Mouse (Mus musculus): Measurements from ENCODE around the gene Ikzf4.
"Not testable (repeated sequence)": the region's sequence is repeated elsewhere in the genome, so short reads cannot be mapped to it uniquely, and the experiment has no call there.

Ikzf4 gene

DNA sequence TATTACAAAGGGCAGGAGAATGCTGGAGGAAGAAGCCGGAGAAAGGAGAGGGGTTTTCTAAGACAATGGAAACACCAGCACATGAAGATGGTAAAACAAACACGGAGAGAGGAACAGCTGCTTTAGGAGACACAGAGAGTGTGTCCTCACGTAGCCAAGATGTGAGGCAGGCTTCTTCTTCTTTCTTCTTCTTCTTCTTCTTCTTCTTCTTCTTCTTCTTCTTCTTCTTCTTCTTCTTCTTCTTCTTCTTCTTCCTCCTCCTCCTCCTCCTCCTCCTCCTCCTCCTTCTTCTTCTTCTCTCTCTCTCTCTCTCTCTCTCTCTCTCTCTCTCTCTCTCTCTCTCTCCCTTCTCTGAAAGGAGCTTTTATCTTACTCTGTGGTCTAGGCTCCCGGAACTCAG is 32.0 kb downstream of the Ikzf4 start:
- in situ Hi-C loops (cut with MboI, MseI) = not testable (repeated sequence)

DNA sequence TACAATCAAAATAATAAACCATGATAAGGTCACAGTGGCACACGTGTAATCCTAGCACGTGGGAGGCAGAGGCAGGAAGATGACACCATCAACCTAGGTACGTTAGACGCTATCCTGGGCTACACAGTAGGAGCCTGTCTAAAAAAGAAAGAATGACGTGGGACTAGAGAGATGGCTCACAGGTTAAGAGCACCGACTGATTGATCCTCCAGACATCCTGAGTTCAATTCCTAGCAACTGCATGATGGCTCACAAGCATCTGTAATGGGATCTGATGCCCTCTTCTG is 32.7 kb downstream of the Ikzf4 start:
- in situ Hi-C loops (cut with MboI, MseI) = no loop called here

DNA sequence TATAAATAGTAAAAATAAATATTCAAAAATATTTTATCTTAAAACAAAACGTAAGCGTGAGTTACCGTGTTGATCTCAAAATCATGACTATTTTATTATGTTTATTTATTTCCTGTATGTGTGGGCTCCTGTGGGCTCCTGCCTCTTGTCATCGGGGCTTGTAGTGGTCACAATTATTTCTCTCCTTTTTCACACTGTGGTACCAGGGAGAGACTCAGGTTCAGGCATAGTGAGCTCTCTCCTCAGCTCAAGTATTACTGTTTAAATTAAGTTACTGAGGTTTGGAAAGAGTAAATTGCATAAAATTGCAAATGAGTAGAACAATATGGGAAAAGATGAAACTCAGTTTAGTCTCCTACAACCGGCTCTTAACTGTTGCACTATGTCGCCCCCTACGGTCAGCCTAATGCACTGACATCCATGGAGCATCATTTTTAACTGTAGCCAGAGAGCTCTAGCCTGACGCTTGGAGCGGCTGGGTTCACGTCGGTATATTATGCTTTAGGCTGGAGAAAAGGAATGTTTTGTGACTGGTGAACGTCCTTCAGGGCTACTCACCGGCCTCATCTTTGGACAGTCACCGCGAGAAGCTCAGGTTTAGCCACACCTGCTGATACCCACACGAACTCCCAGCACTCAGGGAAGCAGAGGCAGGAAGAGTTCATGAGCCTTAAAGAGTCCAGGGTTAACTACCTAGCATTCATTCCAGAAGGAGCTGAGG is 33.2 kb downstream of the Ikzf4 start:
- in situ Hi-C loops (cut with MboI, MseI) = no loop called here

DNA sequence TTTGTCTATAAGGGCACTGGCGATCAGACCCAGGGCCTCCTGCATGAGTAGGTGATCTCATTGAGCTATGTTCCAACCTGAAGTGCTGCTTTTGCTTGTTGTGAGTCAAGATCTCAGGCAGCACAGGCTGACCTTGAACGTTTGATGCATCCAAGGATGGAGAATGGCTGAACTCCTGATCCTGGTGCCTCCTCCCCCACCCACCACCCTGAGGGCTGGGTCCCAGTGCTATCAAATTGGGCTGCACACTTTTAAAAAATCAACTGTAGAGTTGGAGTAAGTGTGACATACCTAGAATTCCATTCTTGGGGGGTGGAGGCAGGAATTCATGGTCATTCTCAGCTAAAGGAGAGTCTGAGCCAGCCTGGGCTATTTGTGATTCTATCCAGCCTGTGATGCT is 39.3 kb downstream of the Ikzf4 start:
- in situ Hi-C loops (cut with MboI, MseI) = no loop called here

DNA sequence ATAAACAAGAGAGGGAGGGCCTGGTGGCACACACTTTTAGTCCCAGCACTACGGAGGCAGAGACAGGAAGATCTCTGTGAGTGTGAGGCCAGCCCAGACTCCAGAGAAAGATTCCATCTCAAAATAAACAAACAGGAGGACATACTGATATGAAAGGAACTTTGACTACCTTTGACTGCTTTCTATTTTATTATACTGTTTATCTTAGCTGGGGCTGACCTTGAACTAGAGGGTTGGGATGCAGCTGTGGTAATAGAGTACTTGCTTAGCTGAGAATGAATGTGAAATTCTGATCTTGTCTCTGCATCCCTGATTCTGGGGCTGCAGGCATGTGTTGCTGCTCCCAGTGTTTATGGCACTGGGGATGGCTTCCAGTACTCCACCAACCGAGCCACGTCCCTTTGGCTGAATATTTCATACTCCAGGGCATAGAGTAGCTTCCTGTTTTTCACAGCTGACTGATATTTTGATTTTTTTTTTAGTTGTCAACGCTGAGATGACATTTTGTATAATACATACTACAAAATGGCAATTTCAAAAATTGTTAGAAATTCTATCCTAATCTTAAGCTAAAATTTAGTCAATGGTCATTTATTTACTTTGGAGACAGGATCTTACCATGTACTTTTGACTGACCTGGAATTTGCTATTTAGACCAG is 43.2 kb downstream of the Ikzf4 start:
- in situ Hi-C loops (cut with MboI, MseI) = no loop called here

DNA sequence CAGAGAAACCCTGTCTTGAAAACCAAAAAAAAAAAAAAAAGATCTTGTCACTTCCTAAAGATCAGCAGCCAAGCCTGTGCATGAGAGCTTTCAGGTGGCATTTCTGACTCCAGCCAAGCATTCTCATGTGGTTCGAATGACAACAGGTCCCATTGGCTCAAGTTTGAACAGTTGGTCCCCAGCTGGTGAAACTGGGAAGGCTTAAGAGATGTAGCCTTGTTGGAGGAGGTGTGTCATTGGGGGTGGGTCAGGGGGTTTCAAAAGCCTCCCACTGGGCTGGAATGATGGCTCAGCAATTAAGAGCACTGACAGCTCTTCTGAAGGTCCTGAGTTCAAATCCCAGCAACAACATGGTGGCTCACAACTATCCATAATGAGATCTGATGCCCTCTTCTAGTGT is 44.3 kb downstream of the Ikzf4 start:
- in situ Hi-C loops (cut with MboI, MseI) = no loop called here

DNA sequence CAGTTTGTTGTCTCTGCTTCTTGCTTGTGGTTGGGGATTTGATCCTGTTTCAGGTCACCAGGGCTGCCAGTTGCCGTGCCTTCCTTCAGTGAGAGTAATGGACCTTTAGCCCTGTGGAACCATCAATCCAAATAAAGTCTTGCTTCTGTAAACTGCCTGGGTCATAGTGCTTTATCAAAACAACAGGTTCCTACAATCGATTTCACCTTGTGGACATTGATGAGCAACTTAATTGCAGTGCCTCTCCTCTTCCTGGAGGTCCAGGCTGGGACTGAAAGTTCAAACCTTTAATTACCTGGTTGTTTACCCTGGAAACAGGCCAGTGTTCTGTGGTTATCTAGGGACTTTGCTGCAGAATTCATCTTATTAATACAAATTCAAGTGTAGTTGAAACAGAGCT is 47.3 kb downstream of the Ikzf4 start:
- in situ Hi-C loops (cut with MboI, MseI) = no loop called here

DNA sequence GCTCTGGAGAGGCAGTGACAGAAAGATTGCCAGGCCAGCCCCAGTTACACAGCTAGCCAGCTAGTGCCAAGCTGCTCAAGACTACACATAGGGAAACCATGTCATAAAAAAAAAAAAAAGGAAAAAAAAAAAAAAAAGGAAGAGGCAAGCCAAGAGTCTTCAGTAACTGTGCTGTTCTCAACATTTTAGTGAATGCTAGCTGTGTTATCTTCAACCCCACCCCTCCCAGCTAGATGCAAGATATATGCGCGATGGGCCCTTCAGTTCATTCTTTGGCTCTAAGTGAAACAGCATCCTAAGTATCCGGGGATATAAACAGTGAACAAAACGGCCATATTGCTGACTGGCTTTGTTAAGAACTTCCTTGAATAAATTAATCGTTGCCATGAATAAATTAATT is 53.0 kb downstream of the Ikzf4 start:
- in situ Hi-C loops (cut with MboI, MseI) = no loop called here

DNA sequence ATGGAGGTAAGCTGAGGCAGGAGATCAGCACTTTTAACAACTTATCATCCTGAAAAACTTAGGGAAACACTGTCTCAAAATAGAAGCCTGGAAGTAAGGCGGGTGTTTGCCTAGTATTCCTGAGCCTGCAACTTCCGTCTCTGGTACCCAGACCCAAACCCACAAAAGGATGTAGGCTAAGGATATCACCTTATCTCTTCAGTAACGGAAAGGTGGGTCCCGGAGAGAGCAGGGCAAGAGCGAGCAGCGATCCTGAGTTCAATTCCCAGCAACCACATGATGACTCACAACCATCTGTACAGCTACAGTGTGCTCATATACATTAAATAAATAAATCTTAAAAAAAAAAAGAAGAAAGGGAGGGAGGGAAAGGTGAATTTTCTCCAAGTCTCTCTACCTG is 54.4 kb downstream of the Ikzf4 start:
- in situ Hi-C loops (cut with MboI, MseI) = no loop called here

DNA sequence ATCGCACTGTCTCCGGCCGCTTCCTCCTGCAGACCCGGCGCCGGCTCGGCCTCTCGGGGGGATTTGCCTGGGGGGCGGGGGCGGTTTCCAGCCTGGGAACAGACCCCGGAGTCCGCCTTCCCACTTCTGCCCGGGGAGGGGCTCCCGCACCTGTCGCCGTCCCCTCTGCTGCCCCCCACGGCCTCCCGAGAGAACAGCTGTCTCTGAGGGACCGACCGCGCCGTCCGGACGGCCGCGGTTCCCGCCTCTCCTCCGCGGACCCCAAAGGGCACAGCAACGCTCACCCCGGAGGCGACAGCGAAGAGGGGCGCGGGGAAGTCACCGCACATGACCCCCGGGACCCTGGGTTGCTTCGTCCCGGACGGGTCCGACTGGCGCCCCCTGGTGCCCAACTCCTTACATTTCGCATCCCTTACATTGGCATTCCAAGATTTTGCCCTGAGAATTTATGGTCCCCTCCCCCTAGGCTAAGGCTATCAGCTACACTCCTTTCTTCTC is 55.5 kb downstream of the Ikzf4 start:
- in situ Hi-C loops (cut with MboI, MseI) = no loop called here

DNA sequence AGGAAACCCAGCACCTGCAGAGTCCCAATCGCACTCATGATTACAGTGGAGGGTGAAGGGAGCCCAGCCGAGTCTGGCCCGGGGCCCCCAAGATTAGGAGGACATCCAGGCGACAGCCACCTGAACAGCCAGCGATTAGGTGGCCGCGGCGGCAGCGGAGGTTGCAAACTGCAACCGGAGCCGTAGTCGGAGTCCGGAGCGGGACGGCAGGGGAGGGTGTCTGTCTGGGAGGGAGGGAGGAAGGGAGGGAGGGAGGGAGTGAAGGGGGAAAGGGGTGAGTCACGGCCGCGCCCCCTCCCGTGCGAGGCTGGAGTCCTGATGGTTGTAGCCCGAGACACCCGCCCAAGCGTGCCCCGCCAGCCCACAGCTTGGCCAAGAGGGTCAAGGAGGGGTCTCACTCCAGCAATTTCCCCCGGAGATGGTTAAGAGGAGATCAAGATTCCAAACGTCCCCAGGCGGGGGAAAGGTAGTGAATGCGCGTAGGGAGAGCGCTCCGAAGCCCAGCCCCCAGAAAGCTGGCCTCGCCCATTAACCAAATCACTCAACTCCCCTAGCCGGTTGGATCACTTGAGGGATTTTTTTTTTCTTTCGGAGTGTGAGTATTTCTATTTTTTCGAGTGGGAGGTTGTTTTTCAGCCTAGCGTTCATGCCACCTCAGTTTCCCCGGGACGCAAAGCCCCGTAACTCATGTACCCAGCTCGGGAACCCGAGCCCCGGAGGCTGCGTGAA is 56.2 kb downstream of the Ikzf4 start, which contains the start of gene Erbb3:
TSS of gene Erbb3 (minus strand) at position 189 of the 729 bp plus-strand sequence.
- in situ Hi-C loops (cut with MboI, MseI) = no loop called here

DNA sequence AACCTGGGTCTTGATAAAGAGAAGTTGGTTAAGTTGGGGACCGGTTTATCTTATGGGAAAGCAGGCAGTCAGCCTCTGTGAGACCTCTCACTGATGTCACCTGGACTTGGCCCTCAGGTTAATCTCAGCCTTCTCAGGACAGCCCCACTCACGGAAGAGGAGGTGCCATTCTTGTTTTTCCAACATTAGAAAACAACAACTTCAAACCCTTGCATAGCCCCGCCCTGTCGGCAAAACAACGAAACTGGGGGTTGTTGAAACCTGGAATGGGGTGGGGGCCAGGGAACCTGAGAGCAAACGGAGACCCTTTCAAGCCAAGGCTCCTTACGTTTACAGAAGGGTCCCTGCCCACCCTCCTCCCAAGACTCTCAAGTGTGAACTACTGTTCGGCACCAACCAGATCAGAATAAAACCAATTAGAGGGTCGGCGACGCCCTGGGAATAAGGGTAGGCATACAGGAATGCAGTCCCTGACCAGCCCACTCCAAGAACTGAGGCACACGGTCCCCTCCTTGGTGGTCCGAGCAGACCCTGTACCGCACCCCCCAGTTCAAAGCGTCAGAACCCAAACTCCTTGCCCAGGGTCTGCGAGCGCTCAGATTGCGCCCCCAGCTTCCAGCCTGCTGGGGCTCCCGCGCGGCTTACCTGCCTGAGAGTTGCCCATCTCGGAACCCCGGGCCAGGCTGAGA is 56.9 kb downstream of the Ikzf4 start:
- in situ Hi-C loops (cut with MboI, MseI) = no loop called here

DNA sequence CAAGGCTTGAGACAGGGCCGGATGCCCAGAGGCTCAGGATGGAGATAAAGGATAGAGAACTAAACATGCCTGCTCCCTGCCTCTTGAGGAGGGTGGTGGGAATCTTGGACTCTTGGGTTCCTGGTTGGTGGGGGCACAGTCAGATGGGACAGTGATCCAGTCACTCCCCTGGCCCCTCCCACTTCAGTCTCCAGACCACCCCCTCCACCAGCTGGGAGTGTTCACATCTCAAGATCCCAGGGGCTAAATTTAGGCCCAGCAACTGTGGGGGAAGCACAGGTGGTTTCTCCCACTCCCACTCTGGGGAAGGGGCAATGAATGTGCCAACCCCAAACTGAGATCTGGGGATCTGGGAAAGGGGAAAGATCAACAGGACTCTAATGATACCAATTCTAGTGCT is 57.7 kb downstream of the Ikzf4 start:
- in situ Hi-C loops (cut with MboI, MseI) = no loop called here

DNA sequence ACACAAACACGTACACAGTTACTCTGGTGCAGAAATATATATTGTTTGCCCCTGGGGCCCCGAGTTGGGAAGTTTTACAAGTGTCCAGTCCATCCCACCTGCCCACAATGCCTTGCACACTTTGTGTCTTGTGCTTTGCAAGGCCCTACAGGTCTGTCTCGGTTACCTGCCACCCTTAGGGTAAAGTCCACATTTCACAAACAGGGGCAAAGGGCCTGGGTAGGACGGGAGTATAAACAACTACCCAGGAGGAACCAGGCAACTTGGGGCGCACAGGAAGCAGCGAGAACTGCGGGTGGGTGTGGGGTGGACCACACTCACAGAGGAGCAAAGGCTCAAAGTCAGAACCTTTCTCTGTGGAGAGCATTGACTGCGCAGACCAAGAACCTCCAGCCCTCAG is 58.1 kb downstream of the Ikzf4 start:
- in situ Hi-C loops (cut with MboI, MseI) = no loop called here

DNA sequence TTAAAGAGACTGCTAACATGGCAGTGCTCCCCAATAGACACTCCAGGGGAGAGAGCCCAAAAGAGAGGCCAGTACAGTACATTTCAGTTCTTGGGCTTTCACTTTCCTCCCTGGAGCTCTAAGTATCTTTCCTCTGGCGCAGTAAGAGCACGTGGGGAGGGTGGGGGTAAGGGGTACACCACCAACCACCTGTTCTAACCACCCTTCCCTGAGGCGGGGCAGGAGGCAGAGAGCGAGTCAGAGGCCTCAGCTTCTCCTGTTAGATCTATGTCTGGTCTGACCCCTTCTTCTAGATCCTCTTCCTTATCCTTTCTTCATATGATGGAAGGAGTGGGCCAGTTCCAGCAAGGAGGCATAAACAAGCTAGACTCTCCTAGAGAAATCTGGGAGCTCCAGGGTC is 58.7 kb downstream of the Ikzf4 start:
- in situ Hi-C loops (cut with MboI, MseI) = no loop called here

DNA sequence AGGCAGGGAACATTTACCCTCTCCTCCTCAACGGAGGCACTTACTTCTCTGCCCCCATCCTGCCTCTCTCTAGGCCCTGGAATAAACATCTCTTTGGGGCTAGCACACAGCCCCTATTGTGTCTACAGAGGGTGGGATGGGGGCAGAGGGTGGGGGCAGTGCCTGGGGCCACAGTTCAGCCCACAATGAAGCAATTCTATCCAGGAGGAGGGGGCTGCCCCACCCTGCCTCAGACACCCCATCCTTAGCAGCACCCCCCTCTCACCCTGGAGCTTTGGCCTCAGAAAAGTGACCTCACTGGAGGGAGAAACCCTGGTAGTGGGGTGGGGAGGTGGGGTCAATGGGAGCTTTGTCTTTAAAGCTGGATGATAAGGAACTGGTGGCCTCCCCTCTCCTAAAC is 59.2 kb downstream of the Ikzf4 start:
- in situ Hi-C loops (cut with MboI, MseI) = no loop called here

DNA sequence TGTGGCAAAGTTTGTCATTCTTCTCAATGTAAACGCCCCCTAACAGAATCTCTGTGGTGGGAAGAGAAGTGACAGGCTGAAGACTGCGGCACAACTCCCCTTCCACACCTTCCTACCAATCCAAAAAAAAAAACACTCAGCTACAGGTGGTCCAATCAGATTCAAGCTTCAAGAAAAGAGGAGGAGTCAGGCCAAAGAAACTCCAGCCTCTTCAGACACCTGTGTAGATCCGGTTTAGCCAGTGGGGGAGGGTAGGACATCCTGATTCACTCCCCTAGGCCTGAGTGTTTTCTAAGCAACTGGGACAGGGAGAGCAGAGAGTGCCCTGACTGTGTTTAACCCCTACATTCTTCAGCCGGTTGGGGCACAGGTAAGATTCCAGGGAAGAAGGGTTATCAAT is 61.4 kb downstream of the Ikzf4 start:
- in situ Hi-C loops (cut with MboI, MseI) = no loop called here

DNA sequence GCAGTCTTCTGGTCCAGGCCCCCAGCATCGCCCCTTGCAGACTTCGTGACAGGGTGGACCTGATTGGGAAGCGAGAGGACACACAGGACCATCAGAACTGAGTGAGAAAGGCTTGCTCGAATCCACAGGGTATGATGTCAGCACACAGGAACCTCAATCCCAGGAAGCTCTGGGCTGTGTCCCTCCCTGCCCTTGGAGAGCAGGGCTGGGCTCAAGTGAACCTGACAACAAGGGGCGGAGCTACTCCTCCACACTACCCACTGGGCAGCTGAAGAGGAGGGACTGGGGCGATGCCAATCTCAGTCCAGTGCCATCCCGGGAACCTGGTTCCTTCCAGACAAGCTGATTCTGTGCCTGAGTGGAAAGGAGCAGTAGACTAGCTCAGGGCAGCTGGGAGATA is 62.1 kb downstream of the Ikzf4 start:
- in situ Hi-C loops (cut with MboI, MseI) = no loop called here

Data from T-helper 17 cell (primary cell).